Comparison of ENCODE assay signal across 14 mouse cellular contexts in the genomic region with DNA sequence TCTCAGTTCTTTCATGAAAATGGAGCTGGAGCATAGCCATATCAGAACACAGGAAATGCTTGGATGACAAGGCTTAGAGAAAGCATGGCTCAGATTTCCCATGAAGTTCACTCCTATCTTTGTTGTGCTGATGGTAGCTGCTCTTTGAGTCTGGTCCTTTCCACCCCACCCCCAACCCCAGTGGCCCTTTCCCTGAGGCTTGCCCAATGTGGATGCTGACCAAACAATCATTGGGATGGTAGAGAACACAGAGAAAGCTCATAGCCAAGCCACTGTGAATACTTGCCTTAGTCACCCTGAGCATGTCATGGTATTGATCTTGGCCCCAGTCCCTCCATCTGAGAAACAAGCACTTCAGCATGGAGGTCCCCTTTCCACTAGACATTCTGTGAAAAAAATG. TPM values are rescaled to one million over a fixed set of nuclear protein-coding genes. Genes with fewer than 3 reads are reported as not detected.
DNase-seq lines count a peak whose midpoint lies in the region; ATAC-seq lines count a peak whose summit lies in the region.
"Had no signal": no experiment of that assay in that cellular context is flagged by ENCODE, and none has a peak within 500 bp of the region (broad histone marks: within the 10 kb centered on the region; RNA-seq: fewer than 3 reads in every experiment).

No protein-coding gene starts in this region.

- no peak for ATAC-seq in heart, embryonic 12.5 days (ENCODE audit: insufficient number of reproducible peaks, low FRiP score)
- no peak for ATAC-seq in kidney, embryonic 16.5 days (ENCODE audit: low FRiP score, low TSS enrichment)
- no peak for ATAC-seq in intestine, embryonic 15.5 days
- ATAC-seq: activated CD4-positive, CD25-positive, alpha-beta regulatory T cell, adult 4 months had no signal

- intact Hi-C loops in heart, postnatal 10 days (cut with DNase I) = no loop called here

- H3K27ac ChIP-seq in heart, embryonic 12.5 days (ENCODE audit: poor library complexity, severe bottlenecking) = peak overlapping the region; percentile 73
- peak overlapping the region; percentile 75 for H3K27ac ChIP-seq in kidney, embryonic 16.5 days (ENCODE audit: low read length)
- peak overlapping the region; percentile 66 for H3K27ac ChIP-seq in intestine, embryonic 15.5 days
- H3K27ac ChIP-seq: midbrain, embryonic 12.5 days had no signal

- H3K4me2 ChIP-seq in heart, embryonic 12.5 days = no peak overlapping the region
- no peak overlapping the region for H3K4me2 ChIP-seq in kidney, embryonic 16.5 days (replicated peaks; ENCODE audit: low read depth, low read length)
- no peak overlapping the region for H3K4me2 ChIP-seq in intestine, embryonic 15.5 days (replicated peaks)
- H3K4me2 ChIP-seq: hindbrain, embryonic 12.5 days; midbrain, embryonic 12.5 days had no signal

- H3K4me3 ChIP-seq in heart, embryonic 12.5 days = no peak overlapping the region
- no peak overlapping the region for H3K4me3 ChIP-seq in kidney, embryonic 16.5 days (ENCODE audit: low read length)
- H3K4me3 ChIP-seq in intestine, embryonic 15.5 days (replicated peaks) = no peak overlapping the region
- H3K4me3 ChIP-seq: hindbrain, embryonic 12.5 days; midbrain, embryonic 12.5 days had no signal

- no peaks in the 10 kb centered on the region for H3K9me3 ChIP-seq in heart, embryonic 12.5 days (replicated peaks)
- no peaks in the 10 kb centered on the region for H3K9me3 ChIP-seq in kidney, embryonic 16.5 days (ENCODE audit: low read length)
- no peaks in the 10 kb centered on the region for H3K9me3 ChIP-seq in intestine, embryonic 15.5 days
- H3K9me3 ChIP-seq: hindbrain, embryonic 12.5 days; midbrain, embryonic 12.5 days had no signal

- no peaks in the 10 kb centered on the region for H3K27me3 ChIP-seq in heart, embryonic 12.5 days (replicated peaks)
- no peaks in the 10 kb centered on the region for H3K27me3 ChIP-seq in kidney, embryonic 16.5 days (ENCODE audit: insufficient read depth, low read length)
- H3K27me3 ChIP-seq in intestine, embryonic 15.5 days (replicated peaks) = no peaks in the 10 kb centered on the region
- H3K27me3 ChIP-seq: hindbrain, embryonic 12.5 days; midbrain, embryonic 12.5 days had no signal

- H3K4me1 ChIP-seq in heart, embryonic 12.5 days (replicated peaks) = peaks cover 29% of the 10 kb centered on the region
- H3K4me1 ChIP-seq in kidney, embryonic 16.5 days (ENCODE audit: insufficient read depth, low read length) = peaks cover 8% of the 10 kb centered on the region
- 0 out of 2 replicates have a peak, but pooled peaks cover 11% of the 10 kb centered on the region for H3K4me1 ChIP-seq in intestine, embryonic 15.5 days (replicated peaks)
- H3K4me1 ChIP-seq: midbrain, embryonic 12.5 days had no signal

- no peak overlapping the region for H3K9ac ChIP-seq in heart, embryonic 12.5 days
- H3K9ac ChIP-seq in kidney, embryonic 16.5 days (replicated peaks; ENCODE audit: low read length) = no peak overlapping the region
- no peak overlapping the region for H3K9ac ChIP-seq in intestine, embryonic 15.5 days
- H3K9ac ChIP-seq: hindbrain, embryonic 12.5 days; midbrain, embryonic 12.5 days had no signal

- H3K36me3 ChIP-seq in heart, embryonic 12.5 days = no peaks in the 10 kb centered on the region
- no peaks in the 10 kb centered on the region for H3K36me3 ChIP-seq in kidney, embryonic 16.5 days (ENCODE audit: insufficient read depth, low read length)
- H3K36me3 ChIP-seq in intestine, embryonic 15.5 days = no peaks in the 10 kb centered on the region
- H3K36me3 ChIP-seq: hindbrain, embryonic 12.5 days; midbrain, embryonic 12.5 days had no signal

- no peak for DNase-seq in heart, postnatal 10 days
- no peak for DNase-seq in kidney, postnatal 14 days
- peak; percentile 61 for DNase-seq in 3T3-L1 (ENCODE audit: low read depth, low spot score)
- DNase-seq in left cerebral cortex, adult 8-10 months (ENCODE audit: low spot score in 2 of 2) = no peak
- no peak for DNase-seq in gastrocnemius, postnatal 4 days (ENCODE audit: low spot score in 2 of 2)
- DNase-seq: cerebellum, adult 2 months had no signal

RNA-seq across cellular contexts. Expression of a gene that starts 3.2 kb away (rescaled TPM):
- 8.0 and 8.8 TPM in 2 replicates for polyA plus RNA-seq in heart, embryonic 12.5 days (2016; fragmentation: Nextera tagmentation; extraction: Ambion mirVana)
- 1 to 10 TPM; 1.2 to 1.8 TPM for total RNA-seq in heart, postnatal 10 days (2021)
- polyA plus RNA-seq in kidney, embryonic 16.5 days (2015; fragmentation: Nextera tagmentation; extraction: Ambion mirVana) = 1.7 and 2.7 TPM in 2 replicates
- 10.2 and 10.4 TPM in 2 replicates for polyA plus RNA-seq in intestine, embryonic 15.5 days (2015; fragmentation: Nextera tagmentation; extraction: Ambion mirVana)
- total RNA-seq in left cerebral cortex, adult 8-10 months (2022) = not detected
- total RNA-seq in gastrocnemius, postnatal 4 days (2021) = 10 to 100 TPM in 1 of 2 experiments, 1 to 10 TPM in 1; 4.8 to 10.3 TPM
- polyA plus RNA-seq: activated CD4-positive, CD25-positive, alpha-beta regulatory T cell, adult 4 months; cerebellum, adult 2 months had no signal

RNA-seq across cellular contexts. Expression of a gene that starts 6.2 kb away (rescaled TPM):
- polyA plus RNA-seq in heart, embryonic 12.5 days (2016; fragmentation: Nextera tagmentation; extraction: Ambion mirVana) = not detected in 2 replicates
- not detected for total RNA-seq in heart, postnatal 10 days (2021)
- polyA plus RNA-seq in kidney, embryonic 16.5 days (2015; fragmentation: Nextera tagmentation; extraction: Ambion mirVana) = not detected in 2 replicates
- polyA plus RNA-seq in intestine, embryonic 15.5 days (2015; fragmentation: Nextera tagmentation; extraction: Ambion mirVana) = not detected in 2 replicates
- not detected for total RNA-seq in left cerebral cortex, adult 8-10 months (2022)
- not detected for total RNA-seq in gastrocnemius, postnatal 4 days (2021)
- polyA plus RNA-seq: activated CD4-positive, CD25-positive, alpha-beta regulatory T cell, adult 4 months; cerebellum, adult 2 months; forebrain, embryonic 11.5 days; hindbrain, embryonic 12.5 days; midbrain, embryonic 12.5 days; neural tube, embryonic 11.5 days had no signal

RNA-seq across cellular contexts. Expression of a gene that starts 13.4 kb away (rescaled TPM):
- 2.6 and 3.9 TPM in 2 replicates for polyA plus RNA-seq in heart, embryonic 12.5 days (2016; fragmentation: Nextera tagmentation; extraction: Ambion mirVana)
- 1 to 10 TPM in 1 of 2 experiments, under 1 TPM in 1; 0.34 to 1.0 TPM for total RNA-seq in heart, postnatal 10 days (2021)
- polyA plus RNA-seq in kidney, embryonic 16.5 days (2015; fragmentation: Nextera tagmentation; extraction: Ambion mirVana) = 0.84 and 1.8 TPM in 2 replicates
- 3.6 and 5.1 TPM in 2 replicates for polyA plus RNA-seq in intestine, embryonic 15.5 days (2015; fragmentation: Nextera tagmentation; extraction: Ambion mirVana)
- not detected for total RNA-seq in left cerebral cortex, adult 8-10 months (2022)
- total RNA-seq in gastrocnemius, postnatal 4 days (2021) = 1 to 10 TPM; 3.7 to 4.2 TPM
- polyA plus RNA-seq: activated CD4-positive, CD25-positive, alpha-beta regulatory T cell, adult 4 months; cerebellum, adult 2 months had no signal

RNA-seq across cellular contexts. Expression of a gene that starts 25.5 kb away (rescaled TPM):
- polyA plus RNA-seq in heart, embryonic 12.5 days (2016; fragmentation: Nextera tagmentation; extraction: Ambion mirVana) = 0.15 TPM in 1 of 2 replicates, not detected in the other
- 1 to 10 TPM in 1 of 2 experiments, under 1 TPM in 1; 0.57 to 1.1 TPM for total RNA-seq in heart, postnatal 10 days (2021)
- 11.7 and 14.7 TPM in 2 replicates for polyA plus RNA-seq in kidney, embryonic 16.5 days (2015; fragmentation: Nextera tagmentation; extraction: Ambion mirVana)
- 97.5 and 103 TPM in 2 replicates for polyA plus RNA-seq in intestine, embryonic 15.5 days (2015; fragmentation: Nextera tagmentation; extraction: Ambion mirVana)
- under 1 TPM in 2 of 4 experiments, not detected in 2; 0.49 to 0.62 TPM for total RNA-seq in left cerebral cortex, adult 8-10 months (2022)
- 1 to 10 TPM; 5.4 to 6.6 TPM for total RNA-seq in gastrocnemius, postnatal 4 days (2021)
- polyA plus RNA-seq: activated CD4-positive, CD25-positive, alpha-beta regulatory T cell, adult 4 months; forebrain, embryonic 11.5 days; midbrain, embryonic 12.5 days had no signal
